In genomic region chr13:54066081-54066746, GRCm38 (mm10) we compare ENCODE assay signal across 31 mouse cellular contexts. TPM values are rescaled to one million over a fixed set of nuclear protein-coding genes. Genes with fewer than 3 reads are reported as not detected.
"Had no signal": no experiment of that assay in that cellular context is flagged by ENCODE, and none has a peak within 500 bp of the region (broad histone marks: within the 10 kb centered on the region; RNA-seq: fewer than 3 reads in every experiment).

No protein-coding gene starts in this region.

- H3K4me1 ChIP-seq: heart, embryonic 10.5 days; heart, embryonic 12.5 days; hindbrain, embryonic 12.5 days; intestine, embryonic 15.5 days; kidney, embryonic 15.5 days; limb, embryonic 13.5 days; limb, embryonic 15.5 days; liver, embryonic 13.5 days; liver, embryonic 15.5 days had no signal

- H3K9ac ChIP-seq: heart, embryonic 12.5 days; hindbrain, embryonic 12.5 days; hindbrain, embryonic 14.5 days; intestine, embryonic 15.5 days; kidney, embryonic 15.5 days; limb, embryonic 13.5 days; limb, embryonic 15.5 days; liver, embryonic 13.5 days; liver, embryonic 15.5 days had no signal

- H3K4me2 ChIP-seq: heart, embryonic 12.5 days; hindbrain, embryonic 12.5 days; hindbrain, embryonic 14.5 days; intestine, embryonic 15.5 days; kidney, embryonic 15.5 days; limb, embryonic 13.5 days; limb, embryonic 15.5 days; liver, embryonic 13.5 days; liver, embryonic 15.5 days had no signal

- H3K36me3 ChIP-seq: heart, embryonic 10.5 days; heart, embryonic 12.5 days; hindbrain, embryonic 10.5 days; hindbrain, embryonic 12.5 days; intestine, embryonic 15.5 days; kidney, embryonic 15.5 days; limb, embryonic 13.5 days; limb, embryonic 15.5 days; liver, embryonic 13.5 days; liver, embryonic 15.5 days had no signal

- H3K27ac ChIP-seq: gastrocnemius, adult 2 months; heart, adult 2 months; heart, embryonic 10.5 days; hindbrain, embryonic 10.5 days; hindbrain, embryonic 12.5 days; hindbrain, embryonic 14.5 days; intestine, embryonic 15.5 days; kidney, embryonic 15.5 days; kidney, postnatal 0 days; limb, embryonic 13.5 days; limb, embryonic 15.5 days; liver, embryonic 13.5 days; liver, embryonic 15.5 days had no signal

- H3K4me3 ChIP-seq: gastrocnemius, adult 2 months; heart, adult 2 months; heart, embryonic 10.5 days; heart, embryonic 12.5 days; hindbrain, embryonic 10.5 days; hindbrain, embryonic 12.5 days; intestine, embryonic 15.5 days; kidney, embryonic 15.5 days; limb, embryonic 13.5 days; limb, embryonic 15.5 days; liver, embryonic 13.5 days; liver, embryonic 15.5 days had no signal

- ATAC-seq: forebrain, embryonic 16.5 days; hindbrain, embryonic 16.5 days; inflammation-experienced regulatory T-cells, adult 6 months; intestine, embryonic 15.5 days had no signal

- DNase-seq: gastrocnemius, adult 2 months; gastrocnemius, postnatal 10 days; gastrocnemius, postnatal 25 days; heart, adult 2 months; heart, postnatal 10 days; heart, postnatal 4 days; kidney, adult 18-20 months; kidney, postnatal 14 days; kidney, postnatal 4 days; layer of hippocampus, adult 9-11 months; layer of hippocampus, postnatal 36 days; left cerebral cortex, postnatal 4 days; liver, embryonic 13.5 days had no signal

- H3K27me3 ChIP-seq: intestine, embryonic 15.5 days; liver, embryonic 13.5 days had no signal

- H3K9me3 ChIP-seq: heart, embryonic 10.5 days; heart, embryonic 12.5 days; hindbrain, embryonic 10.5 days; hindbrain, embryonic 12.5 days; intestine, embryonic 15.5 days; kidney, embryonic 15.5 days; limb, embryonic 15.5 days; liver, embryonic 13.5 days; liver, embryonic 15.5 days had no signal

RNA-seq across cellular contexts. Expression of gene Drd1, which starts 10.7 kb away (rescaled TPM):
- total RNA-seq: granulocyte monocyte progenitor cell, adult 5-6 weeks had no signal
- polyA plus RNA-seq: heart, embryonic 12.5 days; heart, embryonic 14.5 days; heart, embryonic 16.5 days; limb, embryonic 11.5 days; limb, embryonic 13.5 days; liver, embryonic 13.5 days; liver, embryonic 15.5 days had no signal
